Mouse (Mus musculus): ENCODE results near the gene Pnpla5. TPM values are rescaled to one million over a fixed set of nuclear protein-coding genes. Genes with fewer than 3 reads are reported as not detected.
A peak's percentile ranks its signal among the peaks of the same experiment; 100 is the strongest.

The Pnpla5 gene
- polyA plus RNA-seq, 1 experiment from 2014 or later: not detected

DNA sequence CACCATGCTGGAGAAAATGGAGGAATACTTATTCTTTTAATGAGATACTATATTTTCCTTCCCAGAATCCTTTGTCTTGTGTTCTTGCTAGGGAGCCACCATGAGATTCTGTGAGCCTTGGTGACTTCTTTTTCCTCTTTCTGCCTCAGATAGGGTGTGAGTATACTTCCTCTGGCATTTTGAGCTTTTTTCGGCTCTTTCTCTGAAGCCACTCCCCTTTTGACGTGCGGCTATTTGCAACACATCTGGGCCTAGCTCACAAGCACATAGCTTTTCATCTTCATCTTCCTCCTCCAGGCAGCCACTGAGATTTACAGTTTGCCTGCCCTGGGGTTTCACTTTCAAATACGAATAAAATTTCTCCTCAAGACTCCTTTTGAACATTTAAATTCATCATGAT is 3.5 kb upstream of the Pnpla5 start:
- Histone ChIP-seq H3K4me1 (ENCODE audit: control insufficient read depth, insufficient read depth, low read depth, low read length) (no peaks in the 10 kb centered on the region), H3K4me2 (ENCODE audit: low read length) (no peak overlapping the region), H3K27ac (ENCODE audit: low read depth, low read length) (no peak overlapping the region), H3K27me3 (replicated peaks; ENCODE audit: control insufficient read depth, insufficient read depth, low read length) (no peaks in the 10 kb centered on the region), H3K9ac (ENCODE audit: low read depth, low read length) (no peak overlapping the region), H3K36me3 (ENCODE audit: control insufficient read depth, insufficient read depth, low read length) (no peaks in the 10 kb centered on the region), H3K4me3 (ENCODE audit: low read length) (no peak overlapping the region), H3K9me3 (ENCODE audit: control insufficient read depth, low read length) (no peaks in the 10 kb centered on the region)
- WGBS: 79% methylated on average over 4 of the region's 4 CpGs
- no peak for ATAC-seq

DNA sequence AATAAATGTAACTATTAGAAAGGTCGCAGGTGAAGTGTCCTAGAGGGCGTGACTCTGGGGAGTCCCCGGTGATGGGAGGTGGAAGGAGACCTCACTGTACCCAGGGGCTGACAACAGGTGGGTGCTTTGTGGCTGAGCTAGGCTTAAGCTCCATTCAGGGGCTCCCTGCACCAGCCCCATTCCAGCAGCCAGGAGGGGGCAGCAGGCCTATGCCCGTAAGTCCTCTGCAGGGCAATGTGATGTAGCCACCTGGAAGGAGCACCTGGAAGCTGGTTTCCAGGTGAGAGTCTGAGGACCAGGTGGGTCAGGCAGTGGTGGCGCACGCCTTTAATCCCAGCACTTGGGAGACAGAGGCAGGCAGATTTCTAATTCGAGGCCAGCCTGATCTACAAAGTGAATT is 1.1 kb upstream of the Pnpla5 start:
- no peak overlapping the region for H3K4me2 ChIP-seq (ENCODE audit: low read length)
- no peak for ATAC-seq
- H3K4me1 ChIP-seq (ENCODE audit: control insufficient read depth, insufficient read depth, low read depth, low read length): no peaks in the 10 kb centered on the region
- H3K4me3 ChIP-seq (ENCODE audit: low read length): no peak overlapping the region
- 69% methylated on average over 7 of the region's 7 CpGs for WGBS
- H3K9ac ChIP-seq (ENCODE audit: low read depth, low read length): no peak overlapping the region
- no peaks in the 10 kb centered on the region for H3K9me3 ChIP-seq (ENCODE audit: control insufficient read depth, low read length)
- H3K27me3 ChIP-seq (replicated peaks; ENCODE audit: control insufficient read depth, insufficient read depth, low read length): no peaks in the 10 kb centered on the region
- no peaks in the 10 kb centered on the region for H3K36me3 ChIP-seq (ENCODE audit: control insufficient read depth, insufficient read depth, low read length)
- no peak overlapping the region for H3K27ac ChIP-seq (ENCODE audit: low read depth, low read length)

DNA sequence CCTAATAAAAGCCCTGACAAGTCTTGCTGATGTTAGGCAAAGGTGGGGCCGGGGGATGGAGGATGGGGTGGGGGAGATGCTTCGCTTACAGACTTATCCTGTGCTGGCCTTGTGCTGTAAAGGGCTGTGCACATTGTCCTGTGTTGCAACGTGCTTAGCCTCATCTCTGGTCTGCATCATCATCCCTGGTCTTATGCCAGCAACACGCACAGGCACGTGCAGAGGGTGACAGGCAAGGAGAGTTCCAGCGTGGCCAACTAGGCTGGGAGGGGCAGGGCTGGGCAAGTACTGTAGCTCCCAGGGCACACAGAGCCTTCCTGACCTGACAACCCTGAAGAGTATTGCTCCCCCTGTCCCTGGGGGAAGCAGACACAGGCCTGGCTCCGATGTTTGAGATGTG is 1.9 kb downstream of the Pnpla5 start:
- Histone ChIP-seq H3K4me1 (ENCODE audit: control insufficient read depth, insufficient read depth, low read depth, low read length) (no peaks in the 10 kb centered on the region), H3K27ac (ENCODE audit: low read depth, low read length) (no peak overlapping the region), H3K36me3 (ENCODE audit: control insufficient read depth, insufficient read depth, low read length) (no peaks in the 10 kb centered on the region), H3K4me2 (ENCODE audit: low read length) (no peak overlapping the region), H3K9ac (ENCODE audit: low read depth, low read length) (no peak overlapping the region), H3K27me3 (replicated peaks; ENCODE audit: control insufficient read depth, insufficient read depth, low read length) (no peaks in the 10 kb centered on the region; the same call in 1 of the 2 replicates), H3K9me3 (ENCODE audit: control insufficient read depth, low read length) (no peaks in the 10 kb centered on the region), H3K4me3 (ENCODE audit: low read length) (no peak overlapping the region)
- ATAC-seq: no peak
- 76% methylated on average over 6 of the region's 7 CpGs for WGBS

DNA sequence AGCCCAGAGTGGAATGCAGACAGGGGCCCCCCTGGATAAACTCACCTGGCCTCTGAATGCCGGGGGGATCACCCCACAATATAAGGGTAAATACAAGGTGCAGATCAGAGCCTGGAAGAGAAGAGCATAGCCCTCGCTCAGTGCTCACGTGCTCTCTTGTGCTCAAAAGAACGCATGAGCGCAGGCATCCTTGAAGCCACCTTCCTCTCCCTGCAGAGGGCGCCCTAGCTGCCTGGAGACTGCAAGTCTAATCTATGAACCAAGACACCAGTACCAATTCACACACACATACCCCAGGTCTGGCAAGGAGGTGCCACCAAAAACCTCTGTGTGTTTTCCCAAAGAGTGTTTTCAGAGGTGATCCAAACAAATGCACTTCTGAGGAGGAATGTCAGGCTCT is 2.4 kb downstream of the Pnpla5 start:
- Histone ChIP-seq H3K27ac (ENCODE audit: low read depth, low read length) (no peak overlapping the region), H3K27me3 (replicated peaks; ENCODE audit: control insufficient read depth, insufficient read depth, low read length) (no peaks in the 10 kb centered on the region; the same call in 1 of the 2 replicates), H3K9ac (ENCODE audit: low read depth, low read length) (no peak overlapping the region), H3K9me3 (ENCODE audit: control insufficient read depth, low read length) (no peaks in the 10 kb centered on the region), H3K36me3 (ENCODE audit: control insufficient read depth, insufficient read depth, low read length) (no peaks in the 10 kb centered on the region), H3K4me1 (ENCODE audit: control insufficient read depth, insufficient read depth, low read depth, low read length) (no peaks in the 10 kb centered on the region), H3K4me3 (ENCODE audit: low read length) (no peak overlapping the region), H3K4me2 (ENCODE audit: low read length) (no peak overlapping the region)
- 22% methylated on average over 6 of the region's 6 CpGs for whole genome bisulfite sequencing
- ATAC-seq: no peak; the same call in 1 of the 2 replicates

DNA sequence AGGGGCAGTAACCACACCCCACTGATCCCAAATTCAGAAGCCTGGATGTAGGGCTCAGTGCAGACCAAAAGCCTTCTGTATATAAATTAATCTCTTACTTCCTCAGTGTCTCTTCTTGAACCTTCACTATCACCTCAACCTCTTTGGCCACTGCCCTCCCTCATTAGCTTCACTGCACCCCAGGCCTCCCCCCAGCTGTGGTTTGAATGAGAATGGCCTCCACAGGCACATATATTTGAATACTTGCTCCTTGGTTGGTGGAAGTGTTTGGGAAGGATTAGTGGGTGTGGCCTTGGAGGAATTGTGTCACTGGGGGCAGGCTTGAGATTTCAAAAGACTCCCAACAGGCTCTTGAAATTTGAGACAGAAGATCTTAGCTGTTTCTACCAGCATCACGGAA is 6.5 kb downstream of the Pnpla5 start:
- H3K4me1 ChIP-seq (ENCODE audit: control insufficient read depth, insufficient read depth, low read depth, low read length): no peaks in the 10 kb centered on the region
- H3K36me3 ChIP-seq (ENCODE audit: control insufficient read depth, insufficient read depth, low read length): no peaks in the 10 kb centered on the region
- no peaks in the 10 kb centered on the region for H3K9me3 ChIP-seq (ENCODE audit: control insufficient read depth, low read length)
- WGBS: 88% methylated on average over 1 of the region's 1 CpGs
- H3K27ac ChIP-seq (ENCODE audit: low read depth, low read length): no peak overlapping the region
- no peak overlapping the region for H3K9ac ChIP-seq (ENCODE audit: low read depth, low read length)
- H3K4me3 ChIP-seq (ENCODE audit: low read length): no peak overlapping the region
- no peak for ATAC-seq
- no peak overlapping the region for H3K4me2 ChIP-seq (ENCODE audit: low read length)
- H3K27me3 ChIP-seq (replicated peaks; ENCODE audit: control insufficient read depth, insufficient read depth, low read length): no peaks in the 10 kb centered on the region; the same call in 1 of the 2 replicates

DNA sequence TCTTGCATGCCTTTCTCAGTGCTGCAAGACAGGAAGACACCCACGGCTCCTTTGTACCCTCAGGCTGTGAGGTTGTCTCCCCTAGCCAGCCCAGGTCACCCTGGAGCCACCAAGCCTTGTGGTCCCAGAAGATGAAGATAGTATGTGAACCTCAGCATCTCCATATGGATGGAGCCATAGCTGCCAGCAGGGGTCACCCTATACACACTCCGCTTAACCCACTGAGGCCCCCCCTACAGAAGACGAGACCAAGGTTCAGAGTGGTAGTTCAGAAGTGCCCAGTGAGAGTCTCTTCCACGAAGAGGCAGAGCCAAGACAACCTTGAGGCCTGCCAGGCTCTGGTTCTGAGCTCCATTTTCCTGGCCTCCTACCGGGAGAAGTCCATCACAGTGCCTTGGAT is 7.2 kb downstream of the Pnpla5 start:
- no peaks in the 10 kb centered on the region for H3K36me3 ChIP-seq (ENCODE audit: control insufficient read depth, insufficient read depth, low read length)
- no peak overlapping the region for H3K9ac ChIP-seq (ENCODE audit: low read depth, low read length)
- ATAC-seq: 0 out of 2 replicates have a peak, but pooled peaks have one; percentile 42
- H3K4me3 ChIP-seq (ENCODE audit: low read length): no peak overlapping the region
- H3K27ac ChIP-seq (ENCODE audit: low read depth, low read length): no peak overlapping the region
- H3K27me3 ChIP-seq (replicated peaks; ENCODE audit: control insufficient read depth, insufficient read depth, low read length): no peaks in the 10 kb centered on the region; the same call in 1 of the 2 replicates
- no peaks in the 10 kb centered on the region for H3K4me1 ChIP-seq (ENCODE audit: control insufficient read depth, insufficient read depth, low read depth, low read length)
- H3K9me3 ChIP-seq (ENCODE audit: control insufficient read depth, low read length): no peaks in the 10 kb centered on the region
- H3K4me2 ChIP-seq (ENCODE audit: low read length): no peak overlapping the region
- 57% methylated on average over 5 of the region's 5 CpGs for WGBS

DNA sequence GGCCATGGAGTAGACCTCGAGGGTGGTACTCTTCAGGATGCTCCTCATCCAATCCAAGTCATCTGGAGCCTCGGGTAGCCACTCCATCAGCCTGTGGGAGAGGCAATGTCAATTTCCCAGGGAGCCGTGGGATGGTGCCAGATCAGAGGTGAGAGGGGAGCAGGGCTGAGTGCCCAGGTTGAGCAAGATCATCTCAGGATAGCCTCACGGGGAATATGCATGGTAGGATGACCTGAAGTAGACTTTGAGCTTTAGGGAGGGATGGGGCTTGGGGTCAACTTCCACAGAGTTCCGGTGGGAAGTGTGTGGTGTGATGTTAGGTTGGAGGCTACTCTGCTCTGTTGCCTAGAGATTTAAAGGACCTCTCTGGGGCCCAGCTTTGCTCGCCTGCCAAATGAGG is 9.1 kb downstream of the Pnpla5 start:
- H3K27ac ChIP-seq (ENCODE audit: low read depth, low read length): no peak overlapping the region
- H3K9ac ChIP-seq (ENCODE audit: low read depth, low read length): no peak overlapping the region
- H3K27me3 ChIP-seq (replicated peaks; ENCODE audit: control insufficient read depth, insufficient read depth, low read length): no peaks in the 10 kb centered on the region; the same call in 1 of the 2 replicates
- H3K4me1 ChIP-seq (ENCODE audit: control insufficient read depth, insufficient read depth, low read depth, low read length): no peaks in the 10 kb centered on the region
- WGBS: 83% methylated on average over 6 of the region's 6 CpGs
- H3K9me3 ChIP-seq (ENCODE audit: control insufficient read depth, low read length): no peaks in the 10 kb centered on the region
- no peak for ATAC-seq
- no peak overlapping the region for H3K4me3 ChIP-seq (ENCODE audit: low read length)
- H3K36me3 ChIP-seq (ENCODE audit: control insufficient read depth, insufficient read depth, low read length): no peaks in the 10 kb centered on the region
- H3K4me2 ChIP-seq (ENCODE audit: low read length): no peak overlapping the region

DNA sequence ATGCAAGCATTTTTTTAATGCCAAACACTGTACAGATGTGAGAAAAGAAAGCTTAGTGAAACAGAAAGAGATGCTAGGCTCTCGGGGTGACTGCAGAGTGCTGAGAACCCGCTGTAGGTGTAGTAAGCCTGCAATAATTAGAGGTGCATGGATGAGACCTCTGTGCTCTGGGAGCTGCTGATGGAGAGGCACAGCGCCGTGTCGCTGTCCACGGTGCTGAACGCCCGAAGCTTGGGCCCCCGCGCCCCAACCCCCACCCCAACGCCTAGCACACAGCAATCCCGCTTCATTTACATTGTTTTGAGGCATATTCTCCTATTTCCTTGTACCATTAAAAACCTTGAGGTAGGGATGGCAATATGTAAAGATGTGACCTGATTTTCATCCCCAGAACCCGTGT is 14.1 kb downstream of the Pnpla5 start:
- H3K27me3 ChIP-seq (replicated peaks; ENCODE audit: control insufficient read depth, insufficient read depth, low read length): peaks cover 5% of the 10 kb centered on the region; the same call in 1 of the 2 replicates
- H3K4me1 ChIP-seq (ENCODE audit: control insufficient read depth, insufficient read depth, low read depth, low read length): peaks cover 18% of the 10 kb centered on the region
- H3K36me3 ChIP-seq (ENCODE audit: control insufficient read depth, insufficient read depth, low read length): no peaks in the 10 kb centered on the region
- no peak overlapping the region for H3K4me3 ChIP-seq (ENCODE audit: low read length)
- no peak overlapping the region for H3K4me2 ChIP-seq (ENCODE audit: low read length)
- H3K9ac ChIP-seq (ENCODE audit: low read depth, low read length): no peak overlapping the region
- no peaks in the 10 kb centered on the region for H3K9me3 ChIP-seq (ENCODE audit: control insufficient read depth, low read length)
- WGBS: 7% methylated on average over 13 of the region's 13 CpGs
- ATAC-seq: no peak
- no peak overlapping the region for H3K27ac ChIP-seq (ENCODE audit: low read depth, low read length)

DNA sequence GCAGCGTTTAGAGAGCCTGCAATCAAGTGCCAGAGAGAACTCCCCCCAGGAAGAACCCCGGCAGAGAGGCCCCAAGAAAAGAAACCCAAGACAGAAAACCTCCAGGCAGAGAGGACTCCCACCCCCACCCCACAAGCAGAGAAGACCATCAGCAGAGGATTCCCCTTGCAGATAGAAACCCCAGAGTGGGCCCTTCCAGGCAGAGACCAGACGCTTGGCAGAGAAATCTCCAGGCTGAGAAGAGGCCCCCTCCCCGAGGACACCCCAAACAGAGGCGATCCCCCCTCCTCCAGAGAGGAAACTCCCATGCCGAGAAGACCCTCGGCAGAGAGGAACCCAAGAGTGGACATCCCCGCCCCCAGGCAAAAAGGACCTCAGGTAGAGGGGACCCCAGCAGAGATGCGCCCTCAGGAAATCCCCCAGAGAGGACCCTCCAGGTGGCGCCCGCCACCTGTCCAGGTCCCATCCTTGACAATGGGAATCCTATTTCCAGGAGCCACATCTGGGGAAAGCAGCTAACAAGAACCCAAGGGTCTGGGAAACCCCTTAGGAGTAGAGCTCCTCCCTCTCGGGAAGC is 17.0 kb downstream of the Pnpla5 start:
- ATAC-seq: peak; percentile 37
- H3K36me3 ChIP-seq (ENCODE audit: control insufficient read depth, insufficient read depth, low read length): no peaks in the 10 kb centered on the region

More for the DNA sequence above, 17.0 kb downstream of the Pnpla5 start:
- peaks cover 5% of the 10 kb centered on the region; the same call in 1 of the 2 replicates for H3K27me3 ChIP-seq (replicated peaks; ENCODE audit: control insufficient read depth, insufficient read depth, low read length)
- no peaks in the 10 kb centered on the region for H3K9me3 ChIP-seq (ENCODE audit: control insufficient read depth, low read length)
- H3K4me3 ChIP-seq (ENCODE audit: low read length): peak overlapping the region; percentile 73
- peak overlapping the region; percentile 85 for H3K9ac ChIP-seq (ENCODE audit: low read depth, low read length)
- H3K27ac ChIP-seq (ENCODE audit: low read depth, low read length): peak overlapping the region; percentile 71
- H3K4me1 ChIP-seq (ENCODE audit: control insufficient read depth, insufficient read depth, low read depth, low read length): peaks cover 28% of the 10 kb centered on the region
- 15% methylated on average over 10 of the region's 12 CpGs for WGBS
- H3K4me2 ChIP-seq (ENCODE audit: low read length): peak overlapping the region; percentile 79
